Mouse (Mus musculus) stomach, postnatal 0 days (tissue): ENCODE data around the gene Enox1.

Experiments
- CTCF ChIP-seq: IDR thresholded peaks from 2 replicates; pipeline ENCODE4 v1.5.1; 2016; ENCODE audit warnings: antibody characterized with exemption, low read depth, mild to moderate bottlenecking, moderate library complexity
- EP300 ChIP-seq: optimal IDR thresholded peaks from 2 replicates; pipeline ENCODE3; 2016; ENCODE audit warnings: antibody characterized with exemption

GRCm38 (mm10) chr14:77587182-77587581 is 430.6 kb downstream of the Enox1 start:
- TF ChIP-seq CTCF (no peak), EP300 (no peak)
